Mouse (Mus musculus) midbrain, embryonic 12.5 days (tissue): Measurements from ENCODE around the gene Zdhhc8. TPM values are rescaled to one million over a fixed set of nuclear protein-coding genes. Genes with fewer than 3 reads are reported as not detected.

ENCODE experiments used
- microRNA counts: library from miRNA; unstranded; fragments of <30 nt; microRNA quantifications from one replicate; lab custom pipeline; 2017
- microRNA-seq: library from miRNA; unstranded; fragments of <30 nt; microRNA quantifications from one replicate; pipeline ENCODE4, GENCODE M21; 2017
- polyA plus RNA-seq: library from polyadenylated mRNA; unstranded; fragments of >200 nt; fragmentation: Nextera tagmentation; extraction: Ambion mirVana; gene quantifications from 2 replicates; pipeline ENCODE4 v1.2.1, GENCODE M21; 2016

The Zdhhc8 gene
- polyA plus RNA-seq, 1 experiment from 2014 or later: 16.6 TPM

MicroRNAs encoded within 50 kb of the gene (microRNA counts, 519-probe panel; counts per million panel counts)
- not detected for microRNA mmu-miR-1306 (lab: Ali Mortazavi, UCI)

Small RNAs within 50 kb of the gene (microRNA-seq; reads per million reads assigned to microRNA genes)
- gene Gm24572 (4.2 reads per million, percentile 16 among the genes with 10 or more reads in this experiment), gene Mir1306 (455 reads per million, percentile 70 among the genes with 10 or more reads in this experiment)

Other genes starting within 250 kb of the Zdhhc8 start
- gene Dgcr6, start 182.3 kb downstream of the Zdhhc8 start, polyA plus RNA-seq: 144 TPM in 2 replicates
- 6.8 and 8.7 TPM in 2 replicates for gene Prodh, start 144.9 kb downstream of the Zdhhc8 start, polyA plus RNA-seq
- 7.6 and 7.9 TPM in 2 replicates for gene Rtn4r, start 107.5 kb downstream of the Zdhhc8 start, polyA plus RNA-seq
- gene Ccdc188, start 17.3 kb downstream of the Zdhhc8 start, polyA plus RNA-seq: not detected in 2 replicates
- gene Trmt2a, start 13.5 kb upstream of the Zdhhc8 start, polyA plus RNA-seq: 112 and 120 TPM in 2 replicates
- gene Ranbp1, start 13.6 kb upstream of the Zdhhc8 start, polyA plus RNA-seq: 869 and 888 TPM in 2 replicates
- 1.9 and 3.3 TPM in 2 replicates for gene Gm49776, start 23.2 kb upstream of the Zdhhc8 start, polyA plus RNA-seq
- 40.2 and 42.2 TPM in 2 replicates for gene Dgcr8, start 54.1 kb upstream of the Zdhhc8 start, polyA plus RNA-seq
- 48.2 and 49.7 TPM in 2 replicates for gene Tango2, start 113.0 kb upstream of the Zdhhc8 start, polyA plus RNA-seq
- 129 and 134 TPM in 2 replicates for gene Arvcf, start 113.0 kb upstream of the Zdhhc8 start, polyA plus RNA-seq
- 22.5 and 23.8 TPM in 2 replicates for gene Txnrd2, start 191.2 kb upstream of the Zdhhc8 start, polyA plus RNA-seq
- gene Comt, start 191.7 kb upstream of the Zdhhc8 start, polyA plus RNA-seq: 54.9 and 60.1 TPM in 2 replicates